Mouse (Mus musculus) spleen, adult 2 months (tissue): ENCODE results near the gene Peg3.

Source experiments
- CTCF ChIP-seq: fragments of 200-500 bp; IDR thresholded peaks from 2 replicates; pipeline ENCODE4 v1.5.1; 2011; ENCODE audit warnings: mild to moderate bottlenecking, inconsistent platforms; ENCODE audit not compliant: insufficient read depth, insufficient read length, insufficient replicate concordance; ENCODE audit errors: extremely low read depth
- POLR2A ChIP-seq: fragments of 200-500 bp; IDR thresholded peaks from 2 replicates; pipeline ENCODE4 v1.6.1; 2011; ENCODE audit warnings: low read depth, low read length, inconsistent platforms

GRCm38 (mm10) chr7:6685511-6685910 is 44.7 kb downstream of the Peg3 start:
- no peak for TF ChIP-seq CTCF
- TF ChIP-seq POLR2A, result no peak
